Mouse (Mus musculus): Measurements from ENCODE around the gene Arpc5l. TPM values are rescaled to one million over a fixed set of nuclear protein-coding genes. Genes with fewer than 3 reads are reported as not detected.
"Not testable (repeated sequence)": the region's sequence is repeated elsewhere in the genome, so short reads cannot be mapped to it uniquely, and the experiment has no call there.

The Arpc5l gene
- polyA plus RNA-seq, 1 experiment from 2014 or later: 124 TPM

DNA sequence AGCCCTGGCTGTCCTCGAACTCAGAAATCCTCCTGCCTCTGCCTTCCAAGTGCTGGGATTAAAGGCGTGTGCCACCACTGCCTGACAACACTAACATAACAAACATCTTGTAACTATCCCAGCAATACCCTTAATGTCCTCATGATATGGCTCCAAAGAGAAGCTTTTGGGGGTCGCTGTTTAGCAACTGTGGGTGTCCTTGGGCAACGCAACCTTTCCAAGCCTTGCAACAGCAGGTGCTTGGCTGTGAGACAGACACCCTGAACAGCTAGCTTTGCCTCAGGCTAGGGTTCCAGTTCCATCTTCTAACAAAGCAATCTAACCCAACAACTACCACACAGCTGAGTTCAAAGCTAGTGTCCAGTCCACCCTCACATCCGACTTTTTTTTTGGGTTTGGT is 1.6 kb upstream of the Arpc5l start:
- Histone ChIP-seq H3K9me3 (ENCODE audit: control insufficient read depth, low read length) (no peaks in the 10 kb centered on the region), H3K9ac (ENCODE audit: low read length) (peak overlapping the region; percentile 93; the same call in 1 of the 2 replicates), H3K27ac (ENCODE audit: low read depth) (no peak overlapping the region), H3K36me3 (ENCODE audit: control insufficient read depth, insufficient read depth, low read length) (peaks cover 46% of the 10 kb centered on the region), H3K27me3 (replicated peaks; ENCODE audit: control insufficient read depth, insufficient read depth, low read length) (no peaks in the 10 kb centered on the region), H3K4me3 (ENCODE audit: low read depth, low read length) (peak overlapping the region; percentile 85), H3K4me1 (replicated peaks; ENCODE audit: control insufficient read depth, insufficient read depth, low read length) (peaks cover 24% of the 10 kb centered on the region), H3K4me2 (ENCODE audit: low read length) (peak overlapping the region; percentile 97)
- ATAC-seq (replicated peaks; ENCODE audit: low FRiP score, low TSS enrichment, low read depth) (no peak), DNase-seq (ENCODE audit: low spot score) (no peak)
- 74% methylated on average over 5 of the region's 5 CpGs for WGBS

DNA sequence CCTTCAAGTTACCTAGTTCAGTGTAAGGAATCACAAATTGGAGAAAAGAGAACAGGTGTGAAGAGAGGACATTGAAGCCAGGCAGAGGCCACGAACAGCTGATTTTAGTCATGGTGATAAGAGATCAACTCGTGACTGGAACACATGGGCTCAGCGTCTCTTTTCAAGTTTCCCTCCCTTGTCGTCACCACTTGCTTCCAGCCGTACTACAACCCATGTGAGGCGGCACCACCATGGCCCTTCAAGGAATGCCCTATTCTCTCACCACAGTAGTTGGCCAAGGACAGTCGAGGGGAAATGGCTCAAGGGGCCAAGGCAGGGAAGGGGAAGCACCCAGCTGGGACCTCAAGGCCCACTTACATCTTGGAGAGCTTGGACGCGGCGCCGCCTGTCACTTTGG is 776 bp upstream of the Arpc5l start:
- Histone ChIP-seq H3K9me3 (ENCODE audit: control insufficient read depth, low read length) (no peaks in the 10 kb centered on the region), H3K4me2 (ENCODE audit: low read length) (peak overlapping the region; percentile 97), H3K27me3 (replicated peaks; ENCODE audit: control insufficient read depth, insufficient read depth, low read length) (no peaks in the 10 kb centered on the region), H3K4me3 (ENCODE audit: low read depth, low read length) (peak overlapping the region; percentile 85), H3K36me3 (ENCODE audit: control insufficient read depth, insufficient read depth, low read length) (peaks cover 46% of the 10 kb centered on the region), H3K4me1 (replicated peaks; ENCODE audit: control insufficient read depth, insufficient read depth, low read length) (peaks cover 31% of the 10 kb centered on the region), H3K9ac (ENCODE audit: low read length) (peak overlapping the region; percentile 93), H3K27ac (ENCODE audit: low read depth) (peak overlapping the region; percentile 89)
- DNase-seq (ENCODE audit: low spot score): peak; percentile 78
- under 1% methylated on average over 11 of the region's 11 CpGs for WGBS
- ATAC-seq (replicated peaks; ENCODE audit: low FRiP score, low TSS enrichment, low read depth): no peak

GRCm38 (mm10) chr2:39005574-39006079 is 479 bp downstream of the Arpc5l start, which contains the start of gene Rpl35:
TSS of gene Rpl35 (minus strand) at chr2:39005624.
- Histone ChIP-seq H3K27me3 (replicated peaks; ENCODE audit: control insufficient read depth, insufficient read depth, low read length) (no peaks in the 10 kb centered on the region), H3K4me1 (replicated peaks; ENCODE audit: control insufficient read depth, insufficient read depth, low read length) (peaks cover 35% of the 10 kb centered on the region)
- DNase-seq (ENCODE audit: low spot score): peak; percentile 72

DNA sequence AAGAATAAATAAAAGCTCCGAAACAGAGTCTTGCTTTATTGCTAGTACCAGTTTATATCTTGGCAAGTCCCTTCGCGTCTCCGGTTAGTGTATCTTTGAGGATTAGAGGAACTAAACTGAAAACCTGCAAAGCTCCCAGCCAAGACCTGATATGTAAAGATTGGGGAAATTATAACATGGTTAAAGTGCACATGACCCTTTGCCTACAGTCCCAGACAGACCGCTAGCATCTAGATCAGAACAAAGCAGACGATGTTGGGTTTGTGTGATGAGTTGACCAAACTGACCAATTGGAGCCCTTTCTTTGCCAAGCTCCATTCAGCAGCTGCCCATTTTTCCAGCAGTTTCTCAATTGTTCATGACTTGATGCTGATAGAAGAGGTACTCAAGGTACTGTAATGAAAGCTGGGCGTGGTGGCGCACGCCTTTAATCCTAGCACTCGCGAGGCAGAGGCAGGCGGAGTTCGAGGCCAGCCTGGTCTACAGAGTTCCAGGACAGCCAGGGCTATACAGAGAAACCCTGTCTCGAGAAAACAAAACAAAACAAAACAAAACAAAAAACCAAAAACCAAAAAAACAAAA is 1.1 kb downstream of the Arpc5l start:
- Histone ChIP-seq H3K4me2 (ENCODE audit: low read length) (peak overlapping the region; percentile 97), H3K27ac (ENCODE audit: low read depth) (no peak overlapping the region), H3K4me1 (replicated peaks; ENCODE audit: control insufficient read depth, insufficient read depth, low read length) (peaks cover 35% of the 10 kb centered on the region), H3K27me3 (replicated peaks; ENCODE audit: control insufficient read depth, insufficient read depth, low read length) (no peaks in the 10 kb centered on the region), H3K9me3 (ENCODE audit: control insufficient read depth, low read length) (no peaks in the 10 kb centered on the region), H3K4me3 (ENCODE audit: low read depth, low read length) (peak overlapping the region; percentile 85), H3K36me3 (ENCODE audit: control insufficient read depth, insufficient read depth, low read length) (peaks cover 29% of the 10 kb centered on the region), H3K9ac (ENCODE audit: low read length) (no peak overlapping the region; the same call in 1 of the 2 replicates)
- DNase-seq (ENCODE audit: low spot score) (no peak), ATAC-seq (replicated peaks; ENCODE audit: low FRiP score, low TSS enrichment, low read depth) (no peak)
- 89% methylated on average over 14 of the region's 14 CpGs for WGBS

More at GRCm38 (mm10) chr2:39005574-39006079, 479 bp downstream of the Arpc5l start, which contains the start of gene Rpl35:
- 10% methylated on average over 15 of the region's 15 CpGs for WGBS
- Histone ChIP-seq H3K4me3 (ENCODE audit: low read depth, low read length) (peak within 1 kb of the TSS; percentile 85), H3K9me3 (ENCODE audit: control insufficient read depth, low read length) (no peaks in the 10 kb centered on the region), H3K27ac (ENCODE audit: low read depth) (peak within 1 kb of the TSS; percentile 89), H3K9ac (ENCODE audit: low read length) (peak within 1 kb of the TSS; percentile 93), H3K4me2 (ENCODE audit: low read length) (peak within 1 kb of the TSS; percentile 97), H3K36me3 (ENCODE audit: control insufficient read depth, insufficient read depth, low read length) (peaks cover 35% of the 10 kb centered on the region)
- ATAC-seq (replicated peaks; ENCODE audit: low FRiP score, low TSS enrichment, low read depth): no peak

- Histone ChIP-seq H3K9ac (ENCODE audit: low read length) (peak overlapping the region; percentile 88), H3K27ac (ENCODE audit: low read depth) (peak overlapping the region; percentile 85), H3K27me3 (replicated peaks; ENCODE audit: control insufficient read depth, insufficient read depth, low read length) (no peaks in the 10 kb centered on the region), H3K4me1 (replicated peaks; ENCODE audit: control insufficient read depth, insufficient read depth, low read length) (peaks cover 31% of the 10 kb centered on the region), H3K36me3 (ENCODE audit: control insufficient read depth, insufficient read depth, low read length) (peaks cover 19% of the 10 kb centered on the region), H3K4me2 (ENCODE audit: low read length) (peak overlapping the region; percentile 91), H3K9me3 (ENCODE audit: control insufficient read depth, low read length) (no peaks in the 10 kb centered on the region), H3K4me3 (ENCODE audit: low read depth, low read length) (peak overlapping the region; percentile 83)
- DNase-seq (ENCODE audit: low spot score) (peak; percentile 92), ATAC-seq (replicated peaks; ENCODE audit: low FRiP score, low TSS enrichment, low read depth) (peak; percentile 82)
- WGBS: 1% methylated on average over 44 of the region's 44 CpGs
Observed at GRCm38 (mm10) chr2:39007865-39008264, 2.7 kb downstream of the Arpc5l start.

DNA sequence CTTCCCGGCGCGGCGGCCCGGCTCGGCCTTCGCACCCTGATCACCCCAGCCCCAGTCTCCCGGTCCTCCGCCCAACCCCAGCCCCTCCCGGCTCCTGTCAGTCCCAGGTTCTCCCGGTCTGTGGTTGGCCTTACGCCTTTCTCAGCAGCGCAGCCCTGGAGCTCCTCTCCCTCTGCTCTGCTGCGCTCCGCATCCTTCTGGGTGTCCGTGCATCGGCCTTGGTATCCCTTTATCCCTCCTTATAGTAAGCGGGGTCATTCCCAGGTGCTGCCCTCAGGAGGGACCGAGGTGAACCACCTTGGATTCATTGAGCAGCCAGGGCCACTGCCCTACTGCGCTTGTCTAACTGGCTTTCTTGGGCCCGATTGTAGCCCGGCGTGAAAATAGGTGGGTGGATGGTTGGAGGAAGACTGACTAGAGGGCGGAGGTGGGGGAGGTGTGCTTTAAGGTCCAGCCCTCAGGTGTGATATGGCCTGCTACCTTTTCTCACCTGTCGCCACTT is 3.3 kb downstream of the Arpc5l start:
- Histone ChIP-seq H3K27ac (ENCODE audit: low read depth) (peak overlapping the region; percentile 85), H3K9ac (ENCODE audit: low read length) (peak overlapping the region; percentile 88), H3K27me3 (replicated peaks; ENCODE audit: control insufficient read depth, insufficient read depth, low read length) (no peaks in the 10 kb centered on the region), H3K4me1 (replicated peaks; ENCODE audit: control insufficient read depth, insufficient read depth, low read length) (peaks cover 28% of the 10 kb centered on the region), H3K4me2 (ENCODE audit: low read length) (peak overlapping the region; percentile 91), H3K9me3 (ENCODE audit: control insufficient read depth, low read length) (no peaks in the 10 kb centered on the region), H3K36me3 (ENCODE audit: control insufficient read depth, insufficient read depth, low read length) (peaks cover 19% of the 10 kb centered on the region), H3K4me3 (ENCODE audit: low read depth, low read length) (peak overlapping the region; percentile 83)
- ATAC-seq (replicated peaks; ENCODE audit: low FRiP score, low TSS enrichment, low read depth): peak; percentile 41
- no peak for DNase-seq (ENCODE audit: low spot score)
- WGBS: 2% methylated on average over 24 of the region's 25 CpGs

GRCm38 (mm10) chr2:39008954-39009365 is 3.8 kb downstream of the Arpc5l start:
- ATAC-seq (replicated peaks; ENCODE audit: low FRiP score, low TSS enrichment, low read depth): no peak
- WGBS: 9% methylated on average over 3 of the region's 3 CpGs
- Histone ChIP-seq H3K27me3 (replicated peaks; ENCODE audit: control insufficient read depth, insufficient read depth, low read length) (no peaks in the 10 kb centered on the region), H3K4me3 (ENCODE audit: low read depth, low read length) (peak overlapping the region; percentile 83), H3K4me1 (replicated peaks; ENCODE audit: control insufficient read depth, insufficient read depth, low read length) (peaks cover 22% of the 10 kb centered on the region), H3K27ac (ENCODE audit: low read depth) (peak overlapping the region; percentile 85; the same call in 1 of the 2 replicates), H3K36me3 (ENCODE audit: control insufficient read depth, insufficient read depth, low read length) (peaks cover 19% of the 10 kb centered on the region), H3K9me3 (ENCODE audit: control insufficient read depth, low read length) (no peaks in the 10 kb centered on the region), H3K9ac (ENCODE audit: low read length) (peak overlapping the region; percentile 88), H3K4me2 (ENCODE audit: low read length) (peak overlapping the region; percentile 91)
- peak; percentile 62 for DNase-seq (ENCODE audit: low spot score)

GRCm38 (mm10) chr2:39010144-39010543 is 5.0 kb downstream of the Arpc5l start:
- DNase-seq (ENCODE audit: low spot score); H3K4me3 ChIP-seq (ENCODE audit: low read depth, low read length); H3K9ac ChIP-seq (ENCODE audit: low read length); H3K4me2 ChIP-seq (ENCODE audit: low read length); H3K9me3 ChIP-seq (ENCODE audit: control insufficient read depth, low read length); ATAC-seq (replicated peaks; ENCODE audit: low FRiP score, low TSS enrichment, low read depth); H3K27ac ChIP-seq (ENCODE audit: low read depth); H3K27me3 ChIP-seq (replicated peaks; ENCODE audit: control insufficient read depth, insufficient read depth, low read length): not testable (repeated sequence)
- peaks cover 19% of the 10 kb centered on the region for H3K4me1 ChIP-seq (replicated peaks; ENCODE audit: control insufficient read depth, insufficient read depth, low read length)
- peaks cover 29% of the 10 kb centered on the region for H3K36me3 ChIP-seq (ENCODE audit: control insufficient read depth, insufficient read depth, low read length)
- WGBS: 94% methylated on average over 4 of the region's 5 CpGs

All from intestine, embryonic 14.5 days (tissue).